Mouse (Mus musculus): ENCODE measurements around the gene Ostn.

DNA sequence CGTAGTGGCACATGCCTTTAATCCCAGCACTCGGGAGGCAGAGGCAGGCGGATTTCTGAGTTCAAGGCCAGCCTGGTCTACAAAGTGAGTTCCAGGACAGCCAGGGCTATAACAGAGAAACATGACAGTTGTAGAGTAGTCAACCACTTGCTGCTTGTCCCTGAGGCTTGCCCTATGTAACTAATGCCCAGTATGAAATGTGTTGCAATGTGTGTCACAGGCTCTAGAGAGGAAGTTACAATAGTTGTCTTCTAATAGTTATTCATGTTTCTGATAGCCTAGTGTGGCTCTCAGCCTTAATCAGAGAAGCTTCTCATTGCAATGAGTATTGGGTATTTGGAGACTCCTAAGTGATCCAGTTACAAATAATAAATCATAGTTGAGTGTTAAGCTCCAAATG lies 10.8 kb upstream of the Ostn start:
- no peak for TF ChIP-seq GATA1 (IDR thresholded peaks at IDR 0.05; ENCODE audit: borderline replicate concordance, low read length)
- no peak for TF ChIP-seq POLR2AphosphoS5 (IDR thresholded peaks at IDR 0.05; ENCODE audit: insufficient replicate concordance, low read depth, low read length)
- no peak for TF ChIP-seq CTCF (IDR thresholded peaks at IDR 0.05; ENCODE audit: low read depth, low read length)
- no peak for TF ChIP-seq TAL1 (conservative IDR thresholded peaks at IDR 0.05; ENCODE audit: low read depth, low read length)
